Mouse (Mus musculus) embryo, embryonic 11.5 days (tissue): Measurements from ENCODE around the gene C1qb.

Experiments used
- DNase-seq: peaks from one replicate; pipeline ENCODE4 v3.0.0-alpha.2; 2012; ENCODE audit warnings: low read depth, low spot score

Gene C1qb

GRCm38 (mm10) chr4:136847166-136847565 lies 38.8 kb downstream of the C1qb start:
- no peak for DNase-seq

- DNase-seq: no peak
Measured at GRCm38 (mm10) chr4:136842802-136843201, 43.2 kb downstream of the C1qb start.

GRCm38 (mm10) chr4:136842033-136842432 lies 44.0 kb downstream of the C1qb start:
- no peak for DNase-seq

GRCm38 (mm10) chr4:136841056-136841455 lies 44.9 kb downstream of the C1qb start:
- peak; percentile 81 for DNase-seq

GRCm38 (mm10) chr4:136838462-136838861 lies 47.5 kb downstream of the C1qb start:
- DNase-seq: no peak

- DNase-seq: no peak
Measured at GRCm38 (mm10) chr4:136838026-136838425, 48.0 kb downstream of the C1qb start.

- peak; percentile 46 for DNase-seq
Measured at GRCm38 (mm10) chr4:136836387-136836931, 49.5 kb downstream of the C1qb start.

- DNase-seq: peak; percentile 62
Measured at GRCm38 (mm10) chr4:136835621-136836386, 50.2 kb downstream of the C1qb start, which contains the start of gene Ephb2. Gene Ephb2 (minus strand): TSS chr4:136835988.

GRCm38 (mm10) chr4:136834815-136835620 lies 51.0 kb downstream of the C1qb start:
- no peak for DNase-seq

GRCm38 (mm10) chr4:136834439-136834814 lies 51.6 kb downstream of the C1qb start:
- DNase-seq: no peak

- DNase-seq: no peak
Measured at GRCm38 (mm10) chr4:136833619-136834351, 52.2 kb downstream of the C1qb start.

GRCm38 (mm10) chr4:136832559-136833232 lies 53.3 kb downstream of the C1qb start:
- DNase-seq: no peak

- no peak for DNase-seq
Measured at GRCm38 (mm10) chr4:136830272-136830823, 55.6 kb downstream of the C1qb start.
